Mouse (Mus musculus): Measurements from ENCODE around the gene Gm49711.

Gene Gm49711

GRCm38 (mm10) chr16:92057852-92058643, at the start of gene Gm49711, which contains the start of the genes Mrps6 and Slc5a3:
TSS of gene Gm49711 (plus strand) at chr16:92058316.
TSS of gene Mrps6 (plus strand) at chr16:92058270.
TSS of gene Slc5a3 (plus strand) at chr16:92058322.
- peak; percentile 78 for DNase-seq (ENCODE audit: low spot score)

GRCm38 (mm10) chr16:92009586-92009985, 48.5 kb upstream of the Gm49711 start:
- DNase-seq (ENCODE audit: low spot score), result no peak

DNA sequence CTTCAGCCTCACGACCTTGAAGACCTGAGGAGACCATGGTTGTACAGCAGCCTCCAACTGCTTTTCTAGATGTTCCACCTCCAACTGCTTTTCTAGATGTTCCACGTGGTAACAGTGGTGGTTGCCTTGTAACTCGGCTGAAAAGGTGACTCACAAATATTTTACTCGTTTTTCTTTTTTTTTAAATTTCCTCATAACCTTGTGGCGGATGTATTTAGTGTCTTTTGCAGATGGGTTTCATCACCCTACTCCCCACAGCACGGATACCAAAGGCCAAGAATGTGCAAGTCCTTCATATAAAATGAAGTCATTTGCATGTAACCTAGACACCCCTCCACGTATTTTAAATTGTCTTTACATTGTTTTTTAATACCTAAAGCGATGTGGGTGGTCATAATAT, 41.3 kb upstream of the Gm49711 start:
- no peak for DNase-seq (ENCODE audit: low spot score)

DNA sequence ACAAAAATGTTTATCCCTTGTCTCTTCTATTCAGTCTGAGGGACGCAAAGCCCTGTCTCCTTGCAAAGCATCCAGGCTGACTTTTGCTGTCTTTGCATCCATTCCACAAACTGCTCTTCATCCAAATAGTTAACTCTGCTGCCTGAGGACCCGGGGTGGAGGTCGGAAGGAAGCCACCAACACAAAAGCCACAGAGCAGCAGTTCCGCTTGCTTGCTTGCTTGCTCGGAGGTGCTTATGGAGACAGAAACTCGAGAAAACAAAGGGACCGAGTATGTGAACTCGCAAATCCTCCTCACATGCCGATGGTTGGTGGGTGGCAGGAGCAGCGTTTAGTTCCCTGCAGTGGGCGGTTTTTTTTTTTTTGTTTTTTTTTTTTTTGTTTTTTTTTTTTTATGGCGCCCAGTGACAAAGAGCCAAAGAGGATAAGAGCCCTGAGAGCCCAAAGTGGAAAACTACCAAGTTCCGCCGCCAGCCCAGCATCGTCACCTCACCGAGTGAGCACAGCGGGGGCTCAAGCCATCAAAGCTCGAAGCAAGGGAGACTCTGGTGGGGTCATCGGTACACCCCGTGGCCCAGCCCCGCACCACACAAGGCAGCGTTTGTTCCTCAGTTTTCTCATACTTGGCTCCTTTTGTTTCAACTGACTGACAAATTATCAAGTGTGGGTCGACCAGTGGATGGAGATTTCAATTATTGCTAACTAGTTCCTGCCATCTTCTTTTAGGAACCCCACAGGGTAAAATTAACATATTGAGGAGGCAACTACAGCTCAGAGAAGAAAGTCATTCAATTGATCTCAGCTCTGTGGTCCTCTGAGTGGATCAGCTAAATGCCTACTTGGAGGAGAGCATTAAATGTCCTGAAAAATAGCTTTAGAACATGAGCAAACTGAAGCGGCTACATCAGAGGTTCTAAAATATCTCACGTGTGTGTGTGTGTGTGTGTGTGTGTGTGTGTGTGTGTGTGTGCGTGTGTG, 38.7 kb upstream of the Gm49711 start:
- peak; percentile 16 for DNase-seq (ENCODE audit: low spot score)

DNA sequence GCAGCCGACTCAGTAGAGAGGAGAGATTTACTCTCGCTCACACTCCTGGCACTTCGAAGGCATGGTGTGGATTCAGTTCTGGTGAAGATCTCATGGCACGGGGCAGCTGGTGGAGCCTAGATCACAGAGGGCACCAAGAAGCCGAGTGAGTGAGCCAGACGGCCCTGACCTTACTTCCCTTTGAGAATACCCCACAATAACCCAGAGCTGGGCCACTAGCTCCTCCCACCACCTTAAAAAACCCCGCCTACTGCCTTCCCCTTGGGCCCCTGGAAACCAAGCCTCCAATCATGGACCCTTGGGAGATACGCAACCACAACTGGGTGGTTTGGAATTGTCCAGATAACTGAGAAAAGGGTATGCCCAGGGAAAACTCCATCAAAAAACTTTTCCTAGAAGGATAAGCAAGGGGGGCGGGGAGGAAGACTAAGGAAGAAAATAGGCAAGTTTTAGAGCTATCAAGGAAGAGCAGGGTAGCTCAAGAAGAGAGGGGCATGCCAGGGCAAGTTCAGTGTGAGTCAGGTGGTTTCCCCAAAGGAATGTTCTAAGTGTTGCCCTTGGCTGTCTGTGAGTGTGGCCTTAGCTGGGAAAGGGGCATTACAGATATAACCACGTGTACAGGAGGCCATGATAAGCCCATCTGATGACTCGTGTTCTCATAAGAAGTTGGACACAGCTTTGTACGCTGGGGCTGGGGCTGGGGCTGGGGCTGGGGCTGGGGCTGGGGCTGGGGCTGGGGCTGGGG, 36.3 kb upstream of the Gm49711 start:
- DNase-seq (ENCODE audit: low spot score), result no peak

GRCm38 (mm10) chr16:92022494-92023283, 35.4 kb upstream of the Gm49711 start:
- no peak for DNase-seq (ENCODE audit: low spot score)

DNA sequence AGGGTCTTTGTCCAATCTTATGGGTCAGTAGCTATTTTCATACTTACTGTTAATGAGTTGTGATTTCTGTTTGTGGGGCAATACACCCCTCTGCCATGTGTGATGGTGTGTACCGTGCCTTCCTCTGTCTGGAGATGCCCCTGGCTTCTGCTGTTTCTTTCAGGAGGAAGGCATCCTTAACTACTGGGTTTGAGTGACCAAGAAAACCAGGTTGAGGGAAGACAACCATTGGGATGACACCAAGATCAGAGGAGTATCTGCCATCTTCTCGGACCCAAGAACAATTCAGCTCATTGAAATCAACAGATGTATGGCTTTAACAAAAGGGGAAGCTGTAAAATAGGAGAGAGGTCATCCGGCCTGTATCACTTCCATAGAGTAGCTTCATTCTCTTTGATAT, 24.8 kb upstream of the Gm49711 start:
- DNase-seq (ENCODE audit: low spot score), result no peak

DNA sequence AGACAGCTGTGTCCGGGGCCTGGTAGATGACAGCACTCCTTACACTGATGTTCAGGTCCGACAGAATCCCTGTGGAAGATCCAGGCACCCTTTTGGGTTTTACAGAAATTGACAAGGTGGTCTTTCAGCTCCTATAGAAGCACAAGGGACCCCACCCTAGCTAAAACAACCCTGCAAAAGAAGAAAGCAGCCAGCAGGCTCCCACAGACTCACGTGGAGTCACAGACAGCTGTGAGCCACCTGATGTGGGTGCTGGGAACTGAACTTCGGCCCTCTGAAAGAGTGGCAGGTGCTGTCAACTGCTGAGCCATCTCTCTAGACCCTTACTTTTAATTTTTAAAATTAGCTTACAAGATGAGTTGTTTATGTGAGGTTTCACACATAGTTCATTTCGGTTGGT, 23.4 kb upstream of the Gm49711 start:
- DNase-seq (ENCODE audit: low spot score), result no peak

DNA sequence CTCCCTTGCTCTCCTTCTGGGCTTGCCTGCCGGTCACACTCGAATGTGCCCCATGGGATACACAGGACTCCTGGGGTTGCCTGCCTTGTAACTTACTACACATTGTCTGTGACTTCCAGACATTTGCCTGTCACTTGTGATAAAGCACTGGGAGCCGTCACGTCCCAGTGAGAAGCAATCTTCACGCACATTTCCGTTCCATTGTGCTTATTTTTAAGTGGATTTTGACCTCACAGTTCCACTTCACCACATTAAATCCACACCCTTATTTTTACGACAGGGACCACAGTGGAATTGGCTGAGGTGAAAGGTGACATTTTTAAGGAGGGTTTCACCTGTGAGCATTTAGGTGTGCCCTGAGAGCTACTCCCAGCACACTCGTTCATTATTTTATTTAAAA, 21.4 kb upstream of the Gm49711 start:
- DNase-seq (ENCODE audit: low spot score), result no peak

DNA sequence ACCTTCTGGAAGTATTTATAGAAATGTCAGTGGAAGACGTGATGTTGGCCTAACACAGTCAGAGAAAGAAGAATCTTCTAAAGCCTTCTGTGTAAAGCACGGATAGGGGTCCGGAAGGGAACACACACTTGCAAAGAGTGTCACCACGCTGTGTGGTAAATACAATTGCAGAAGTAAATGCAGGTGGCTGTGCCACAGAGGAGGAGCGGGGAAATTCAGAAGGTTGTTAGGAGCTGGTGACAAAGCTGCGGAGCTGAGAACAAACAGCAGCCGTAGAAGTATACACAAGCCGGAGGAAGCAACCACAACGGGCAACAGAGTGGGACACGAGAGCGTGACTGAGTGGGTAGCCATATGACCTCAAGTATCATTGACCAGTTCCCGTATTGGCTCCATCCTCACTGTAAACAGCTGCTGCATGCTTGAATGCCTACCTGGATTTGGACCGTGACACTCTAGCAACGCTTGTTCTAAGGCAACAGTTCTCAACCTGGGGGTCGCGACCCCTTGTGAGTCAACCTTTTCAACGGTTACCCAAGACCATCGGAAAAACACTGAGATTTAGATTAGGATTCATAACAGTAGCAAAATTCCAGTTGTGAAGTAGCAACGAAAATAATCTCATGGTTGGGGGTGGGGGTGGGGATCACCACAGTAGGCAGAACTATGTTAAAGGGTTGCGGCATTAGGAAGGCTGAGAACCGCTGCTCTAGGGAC, 20.1 kb upstream of the Gm49711 start:
- no peak for DNase-seq (ENCODE audit: low spot score)

DNA sequence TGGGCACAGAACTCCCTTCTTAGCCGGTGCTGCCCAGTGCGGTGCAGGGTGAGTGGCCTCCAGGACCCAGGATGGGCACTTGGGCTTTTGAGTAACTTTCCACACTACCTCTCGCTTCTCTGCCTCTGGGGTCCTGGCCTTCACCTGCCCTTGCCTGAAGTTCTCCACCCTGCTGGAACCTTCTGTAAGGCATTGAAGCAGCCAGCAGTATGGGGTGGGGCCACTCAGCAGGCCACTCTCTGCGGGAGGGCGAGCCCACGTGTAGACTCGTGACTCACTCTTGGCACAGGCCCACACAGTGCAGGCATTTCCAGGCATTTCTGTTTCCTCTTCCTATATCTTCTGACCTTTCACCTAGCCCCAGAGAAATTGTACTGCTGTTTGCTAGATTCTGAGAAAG, 18.7 kb upstream of the Gm49711 start:
- DNase-seq (ENCODE audit: low spot score), result no peak

DNA sequence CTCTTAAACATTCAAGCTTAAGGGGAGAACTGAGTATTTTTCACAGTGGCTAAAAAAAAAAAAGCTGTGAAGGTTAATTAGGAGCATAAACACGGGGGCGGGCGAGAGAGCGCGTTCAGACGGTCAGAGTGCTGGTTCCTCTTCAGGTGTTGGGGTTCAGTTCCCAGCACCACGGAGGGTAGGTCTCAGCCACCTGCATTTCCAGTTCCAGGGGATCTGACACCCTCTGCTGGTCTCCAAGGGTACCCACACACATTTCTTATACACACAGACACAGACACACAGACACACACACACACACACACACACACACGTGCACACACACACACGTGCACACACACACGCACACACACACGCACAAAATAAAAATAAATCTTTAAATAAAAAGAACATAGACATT, 18.1 kb upstream of the Gm49711 start:
- no peak for DNase-seq (ENCODE audit: low spot score)

GRCm38 (mm10) chr16:92051777-92052310, 6.3 kb upstream of the Gm49711 start:
- no peak for DNase-seq (ENCODE audit: low spot score)

- DNase-seq (ENCODE audit: low spot score), result peak; percentile 28
Measured at GRCm38 (mm10) chr16:92052569-92052968, 5.5 kb upstream of the Gm49711 start.

- no peak for DNase-seq (ENCODE audit: low spot score)
Measured at GRCm38 (mm10) chr16:92056711-92057110, 1.4 kb upstream of the Gm49711 start.

GRCm38 (mm10) chr16:92057456-92057851, 662 bp upstream of the Gm49711 start:
- DNase-seq (ENCODE audit: low spot score), result no peak

DNA sequence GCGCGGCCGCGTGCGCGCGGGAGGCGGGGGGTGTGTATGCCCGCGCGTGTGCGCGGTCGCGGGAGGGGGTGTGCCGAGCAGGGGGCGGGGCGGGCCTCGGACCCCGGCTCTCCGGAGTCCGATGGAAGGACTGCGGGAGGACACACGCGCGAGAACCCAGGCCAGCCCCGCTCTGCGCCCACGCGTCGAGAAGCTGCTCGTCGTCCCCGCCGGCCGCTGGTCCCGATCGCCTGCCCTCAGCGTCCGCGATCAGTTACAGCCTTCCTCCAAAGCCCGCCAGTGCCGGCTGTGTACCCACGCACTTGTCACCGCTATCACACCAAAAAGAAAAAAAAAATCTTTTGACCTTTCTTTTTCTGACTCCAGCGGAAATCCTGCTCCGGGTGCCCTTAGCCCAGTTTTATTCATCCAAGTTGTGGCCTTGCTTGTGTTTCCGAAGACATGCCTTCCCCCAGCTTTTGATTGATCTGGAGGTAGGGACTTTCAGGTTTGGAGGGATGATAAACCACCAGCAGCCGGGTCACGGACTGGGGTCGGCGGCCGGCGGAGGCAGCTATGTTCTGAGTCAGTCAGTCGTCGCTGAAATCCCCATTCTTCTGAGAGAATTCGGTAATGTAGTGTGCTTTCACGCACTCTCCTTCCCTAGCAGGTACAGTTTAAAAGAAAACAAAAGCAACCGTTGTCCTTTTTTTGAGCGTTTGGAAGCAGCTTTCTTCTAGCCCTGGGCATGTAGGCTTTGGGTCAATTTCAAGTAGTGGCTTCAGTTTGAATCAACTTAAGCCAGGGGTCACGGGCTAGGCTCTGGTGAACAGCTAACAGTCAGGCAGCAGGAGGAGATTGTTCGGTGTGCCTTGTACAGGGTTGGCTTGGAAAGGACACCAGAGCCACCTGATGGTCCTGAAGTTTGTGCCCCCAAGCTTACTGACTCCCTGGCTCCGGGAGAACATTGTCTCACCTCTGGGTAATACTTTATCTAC, 816 bp downstream of the Gm49711 start:
- no peak for DNase-seq (ENCODE audit: low spot score)

DNA sequence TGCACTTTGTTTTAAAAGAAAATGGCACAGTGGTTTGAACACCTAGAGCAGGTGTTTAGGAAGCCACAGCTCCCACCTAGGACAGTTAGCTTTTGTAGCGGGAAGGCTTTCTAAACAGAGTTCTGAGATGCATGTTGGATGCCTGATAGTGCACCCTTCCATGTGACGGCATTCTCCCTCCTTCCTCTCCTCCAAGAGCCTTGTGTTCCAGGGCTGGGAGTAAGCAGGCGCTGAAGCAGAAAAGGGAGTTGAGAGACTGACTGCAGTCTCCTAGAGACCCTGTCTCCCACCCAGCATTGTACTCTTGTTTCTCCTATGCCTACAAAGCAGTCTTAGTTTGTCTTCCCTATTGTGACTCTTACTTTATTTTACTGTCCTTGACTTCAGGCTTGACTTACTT, 2.1 kb downstream of the Gm49711 start:
- DNase-seq (ENCODE audit: low spot score), result no peak

GRCm38 (mm10) chr16:92061586-92061985, 3.5 kb downstream of the Gm49711 start:
- DNase-seq (ENCODE audit: low spot score), result no peak
